Mouse (Mus musculus) layer of hippocampus, adult 8-10 months (tissue): Measurements from ENCODE around the gene Itpr2. TPM values are rescaled to one million over a fixed set of nuclear protein-coding genes. Genes with fewer than 3 reads are reported as not detected.

Source experiments
- DNase-seq, 2 experiments: peaks; one replicate each; pipeline ENCODE4 v3.0.0; 2022; ENCODE audit warnings: low spot score in 2 of 2
- total RNA-seq, 4 experiments: library from RNA; stranded (reverse); gene quantifications; 2 replicates each; pipeline ENCODE4 v1.2.4; 2022

Itpr2 gene
- 10 to 100 TPM; 17.4 to 26.0 (median 21.9) TPM for total RNA-seq

- DNase-seq, result peak; percentile 59 to 65
These were observed at the start of gene Itpr2 for GRCm38 (mm10) chr6:146501866-146502804. TSS of gene Itpr2 (minus strand) at chr6:146502223.

- DNase-seq, result no peak
These were observed 49.3 kb upstream of the Itpr2 start for GRCm38 (mm10) chr6:146551326-146551725.

- no peak for DNase-seq
These were observed 48.4 kb upstream of the Itpr2 start for GRCm38 (mm10) chr6:146550421-146550820.

- no peak for DNase-seq
These were observed 43.4 kb upstream of the Itpr2 start for GRCm38 (mm10) chr6:146545289-146545865.

- no peak for DNase-seq
These were observed 42.6 kb upstream of the Itpr2 start for GRCm38 (mm10) chr6:146544622-146545021.

GRCm38 (mm10) chr6:146540386-146540785, 38.4 kb upstream of the Itpr2 start:
- no peak for DNase-seq

- no peak for DNase-seq
These were observed 36.6 kb upstream of the Itpr2 start for GRCm38 (mm10) chr6:146538661-146539060.

- no peak for DNase-seq
These were observed 36.0 kb upstream of the Itpr2 start for GRCm38 (mm10) chr6:146538071-146538470.

- DNase-seq, result no peak
These were observed 35.1 kb upstream of the Itpr2 start for GRCm38 (mm10) chr6:146537111-146537510.

- DNase-seq, result no peak
These were observed 33.5 kb upstream of the Itpr2 start for GRCm38 (mm10) chr6:146535501-146535900.

GRCm38 (mm10) chr6:146533146-146533545, 31.1 kb upstream of the Itpr2 start:
- DNase-seq, result no peak

- DNase-seq, result no peak
These were observed 28.7 kb upstream of the Itpr2 start for GRCm38 (mm10) chr6:146530769-146531168.

- no peak for DNase-seq
These were observed 28.3 kb upstream of the Itpr2 start for GRCm38 (mm10) chr6:146530363-146530762.

- DNase-seq, result no peak
These were observed 25.5 kb upstream of the Itpr2 start for GRCm38 (mm10) chr6:146527537-146527936.

GRCm38 (mm10) chr6:146525500-146525899, 23.5 kb upstream of the Itpr2 start:
- DNase-seq, result no peak

- DNase-seq, result no peak
These were observed 19.6 kb upstream of the Itpr2 start for GRCm38 (mm10) chr6:146521456-146522245.

GRCm38 (mm10) chr6:146519019-146519418, 17.0 kb upstream of the Itpr2 start:
- DNase-seq, result no peak

- DNase-seq, result no peak
These were observed 13.9 kb upstream of the Itpr2 start for GRCm38 (mm10) chr6:146515936-146516335.

GRCm38 (mm10) chr6:146514531-146514948, 12.5 kb upstream of the Itpr2 start:
- DNase-seq, result no peak

- DNase-seq, result no peak
These were observed 11.9 kb upstream of the Itpr2 start for GRCm38 (mm10) chr6:146513899-146514298.

- no peak for DNase-seq
These were observed 11.4 kb upstream of the Itpr2 start for GRCm38 (mm10) chr6:146513384-146513783.

GRCm38 (mm10) chr6:146511511-146511910, 9.5 kb upstream of the Itpr2 start:
- DNase-seq, result no peak
